Mouse (Mus musculus) lung, embryonic 14.5 days (tissue): ENCODE measurements around the gene Glis3. TPM values are rescaled to one million over a fixed set of nuclear protein-coding genes. Genes with fewer than 3 reads are reported as not detected.

Experiments used
- ATAC-seq: fragments of 200-750 bp; cut with Nextera tagmentation; 2 replicates; pipeline ENCODE4 v1.8.0; 2017; ENCODE audit warnings: mild to moderate bottlenecking, moderate TSS enrichment, moderate library complexity; ENCODE audit not compliant: insufficient read depth
- DNase-seq: peaks from one replicate; pipeline ENCODE4 v3.0.0-alpha.2; 2015
- H3K27ac ChIP-seq: fragments of 300-500 bp; sonication (generic); 2 replicates; pipeline ENCODE4 v1.5.1; 2014; ENCODE audit warnings: low read depth, mild to moderate bottlenecking, moderate library complexity
- H3K27me3 ChIP-seq: fragments of 300-500 bp; sonication (generic); 2 replicates; pipeline ENCODE4 v1.6.1; 2014; ENCODE audit warnings: low read length, control low read depth; ENCODE audit not compliant: insufficient read depth
- H3K36me3 ChIP-seq: fragments of 300-500 bp; sonication (generic); 2 replicates; pipeline ENCODE4 v1.6.1; 2014; ENCODE audit warnings: control low read depth; ENCODE audit not compliant: insufficient read depth
- H3K4me1 ChIP-seq: fragments of 300-500 bp; sonication (generic); 2 replicates; pipeline ENCODE4 v1.6.1; 2014; ENCODE audit warnings: antibody characterized with exemption, control low read depth; ENCODE audit not compliant: insufficient read depth
- H3K4me2 ChIP-seq: fragments of 300-500 bp; sonication (generic); 2 replicates; pipeline ENCODE4 v1.6.1; 2014; ENCODE audit warnings: mild to moderate bottlenecking
- H3K4me3 ChIP-seq: fragments of 300-500 bp; sonication (generic); 2 replicates; pipeline ENCODE4 v1.5.1; 2014; ENCODE audit warnings: low read depth, low read length
- H3K9ac ChIP-seq: fragments of 300-500 bp; sonication (generic); 2 replicates; pipeline ENCODE4 v1.6.1; 2014
- H3K9me3 ChIP-seq: fragments of 300-500 bp; sonication (generic); 2 replicates; pipeline ENCODE4 v1.6.1; 2016; ENCODE audit warnings: low read depth, low read length, control low read depth
- CTCF ChIP-seq: IDR thresholded peaks from 2 replicates; pipeline ENCODE4 v1.5.1; 2016; ENCODE audit warnings: antibody characterized with exemption, low read depth
- WGBS: fragments of 180-500 bp; shearing (Covaris S2); extraction: QIAGEN DNeasy Blood & Tissue Kit; methylation state at CpG from one replicate; pipeline ENCODE4 v1.1.7; 2014; 5-methylcytosine and 5-hydroxymethylcytosine counted together
- polyA plus RNA-seq: library from polyadenylated mRNA; unstranded; fragments of >200 nt; fragmentation: Nextera tagmentation; extraction: Ambion mirVana; gene quantifications from 2 replicates; pipeline ENCODE4 v1.2.1, GENCODE M21; 2014

The Glis3 gene
- polyA plus RNA-seq, 1 experiment from 2014 or later, result 4.7 TPM

GRCm38 (mm10) chr19:28617736-28618135 is 62.1 kb downstream of the Glis3 start:
- H3K9ac ChIP-seq, result no peak overlapping the region
- H3K27ac ChIP-seq, result no peak overlapping the region
- H3K9me3 ChIP-seq, result no peaks in the 10 kb centered on the region
- no peak overlapping the region for H3K4me2 ChIP-seq
- ATAC-seq (no peak), DNase-seq (no peak)
- H3K27me3 ChIP-seq, result no peaks in the 10 kb centered on the region
- 83% methylated on average over 7 of the region's 7 CpGs for WGBS
- no peaks in the 10 kb centered on the region for H3K4me1 ChIP-seq
- TF ChIP-seq CTCF, result no peak
- no peaks in the 10 kb centered on the region for H3K36me3 ChIP-seq
- H3K4me3 ChIP-seq, result no peak overlapping the region

GRCm38 (mm10) chr19:28617191-28617590 is 62.7 kb downstream of the Glis3 start:
- H3K4me3 ChIP-seq, result no peak overlapping the region
- H3K9ac ChIP-seq, result no peak overlapping the region
- no peak for DNase-seq
- no peaks in the 10 kb centered on the region for H3K9me3 ChIP-seq
- no peak overlapping the region for H3K4me2 ChIP-seq
- no peaks in the 10 kb centered on the region for H3K4me1 ChIP-seq
- no peak for ATAC-seq
- no peaks in the 10 kb centered on the region for H3K36me3 ChIP-seq
- TF ChIP-seq CTCF, result no peak
- no peaks in the 10 kb centered on the region for H3K27me3 ChIP-seq
- H3K27ac ChIP-seq, result no peak overlapping the region
- WGBS, result 91% methylated on average over 8 of the region's 8 CpGs

DNA sequence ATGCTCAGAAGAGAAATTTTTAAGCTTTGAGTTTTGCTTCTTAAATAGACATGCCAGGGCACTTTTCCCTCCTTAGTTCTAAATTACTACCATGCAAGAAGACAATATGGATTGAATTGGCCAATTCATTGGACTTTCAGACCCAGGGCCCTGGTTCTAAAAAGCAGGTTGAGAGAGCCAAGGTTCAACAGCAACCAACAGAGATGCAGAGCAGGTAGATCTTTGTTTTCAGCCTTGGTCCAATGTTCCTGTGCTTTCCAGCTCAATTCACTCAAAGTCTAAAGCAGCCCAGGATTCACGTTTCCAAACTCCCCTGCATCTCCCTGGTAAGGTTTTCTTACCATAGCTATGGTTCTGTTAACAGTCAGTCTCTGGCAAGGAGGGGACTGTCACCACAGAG is 63.4 kb downstream of the Glis3 start:
- H3K27ac ChIP-seq, result no peak overlapping the region
- H3K27me3 ChIP-seq, result no peaks in the 10 kb centered on the region

GRCm38 (mm10) chr19:28612249-28612648 is 67.6 kb downstream of the Glis3 start:
- no peaks in the 10 kb centered on the region for H3K9me3 ChIP-seq
- H3K4me3 ChIP-seq, result no peak overlapping the region
- no peak overlapping the region for H3K4me2 ChIP-seq
- H3K4me1 ChIP-seq, result no peaks in the 10 kb centered on the region
- no peak overlapping the region for H3K9ac ChIP-seq
- WGBS, result 79% methylated on average over 10 of the region's 10 CpGs
- ATAC-seq (no peak), DNase-seq (no peak)
- no peak overlapping the region for H3K27ac ChIP-seq
- H3K27me3 ChIP-seq, result no peaks in the 10 kb centered on the region
- TF ChIP-seq CTCF, result no peak
- no peaks in the 10 kb centered on the region for H3K36me3 ChIP-seq

More for the DNA sequence above, 63.4 kb downstream of the Glis3 start:
- H3K4me2 ChIP-seq, result no peak overlapping the region
- TF ChIP-seq CTCF, result no peak
- DNase-seq (no peak), ATAC-seq (no peak)
- H3K4me3 ChIP-seq, result no peak overlapping the region
- WGBS, result 73% methylated on average over 1 of the region's 1 CpGs
- no peaks in the 10 kb centered on the region for H3K4me1 ChIP-seq
- no peak overlapping the region for H3K9ac ChIP-seq
- no peaks in the 10 kb centered on the region for H3K9me3 ChIP-seq
- H3K36me3 ChIP-seq, result no peaks in the 10 kb centered on the region

DNA sequence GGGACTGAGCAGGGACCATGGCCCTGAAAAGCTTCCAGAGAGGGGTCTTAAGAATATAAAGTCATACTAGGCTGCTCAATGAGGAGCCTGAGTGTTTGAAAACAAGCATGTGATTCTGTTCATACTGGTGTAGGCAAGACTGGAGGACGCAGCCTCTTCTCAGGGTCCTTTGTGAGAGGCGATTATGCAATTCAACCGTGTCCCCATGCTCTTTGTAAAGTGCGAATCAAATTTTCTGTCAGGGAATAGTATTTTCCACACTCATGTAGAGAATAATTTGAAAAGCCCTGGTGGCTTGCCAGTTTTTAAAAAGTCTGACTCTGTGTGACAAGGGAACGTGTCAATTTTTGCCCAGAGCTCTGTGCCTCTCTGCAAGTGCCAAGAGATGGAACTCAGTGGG is 71.1 kb downstream of the Glis3 start:
- no peak overlapping the region for H3K4me2 ChIP-seq
- DNase-seq (peak; percentile 56), ATAC-seq (no peak)
- no peaks in the 10 kb centered on the region for H3K4me1 ChIP-seq
- no peak overlapping the region for H3K4me3 ChIP-seq
- H3K9me3 ChIP-seq, result no peaks in the 10 kb centered on the region
- no peak overlapping the region for H3K9ac ChIP-seq
- H3K27me3 ChIP-seq, result no peaks in the 10 kb centered on the region
- peak overlapping the region; percentile 44; the same call in 1 of the 2 replicates for H3K27ac ChIP-seq
- WGBS, result 49% methylated on average over 5 of the region's 5 CpGs
- no peak for TF ChIP-seq CTCF
- no peaks in the 10 kb centered on the region for H3K36me3 ChIP-seq

DNA sequence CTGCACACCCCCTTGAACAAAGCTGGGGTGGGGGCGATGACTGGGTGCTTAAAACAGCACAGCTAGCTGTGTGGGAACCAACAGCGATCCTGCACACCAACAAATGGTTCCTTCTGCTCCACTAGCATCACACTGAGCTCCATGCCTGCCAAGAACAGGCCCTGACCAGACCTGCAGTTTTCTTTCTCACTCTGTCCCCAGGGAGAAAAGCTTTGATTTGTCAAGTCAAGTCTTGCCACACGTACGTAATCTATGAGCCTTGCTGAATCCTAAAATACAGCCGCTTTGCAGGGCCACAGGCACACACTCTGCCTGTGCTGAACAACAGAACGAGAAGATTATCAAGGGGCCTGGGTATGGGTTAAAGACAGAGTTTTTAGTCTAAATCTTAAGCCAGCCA is 71.6 kb downstream of the Glis3 start:
- ATAC-seq, result peak; percentile 56; the same call in 1 of the 2 replicates

GRCm38 (mm10) chr19:28600866-28601265 is 79.0 kb downstream of the Glis3 start:
- H3K9ac ChIP-seq, result no peak overlapping the region
- TF ChIP-seq CTCF, result no peak
- no peaks in the 10 kb centered on the region for H3K27me3 ChIP-seq
- no peaks in the 10 kb centered on the region for H3K36me3 ChIP-seq
- no peaks in the 10 kb centered on the region for H3K9me3 ChIP-seq
- no peaks in the 10 kb centered on the region for H3K4me1 ChIP-seq
- ATAC-seq, result no peak
- no peak for DNase-seq
- WGBS, result 69% methylated on average over 4 of the region's 4 CpGs
- no peak overlapping the region for H3K27ac ChIP-seq
- no peak overlapping the region for H3K4me3 ChIP-seq
- no peak overlapping the region for H3K4me2 ChIP-seq

More for the DNA sequence above, 71.6 kb downstream of the Glis3 start:
- no peaks in the 10 kb centered on the region for H3K4me1 ChIP-seq
- no peaks in the 10 kb centered on the region for H3K27me3 ChIP-seq
- no peak overlapping the region for H3K4me3 ChIP-seq
- no peak overlapping the region for H3K9ac ChIP-seq
- 53% methylated on average over 6 of the region's 6 CpGs for WGBS
- H3K9me3 ChIP-seq, result no peaks in the 10 kb centered on the region
- no peaks in the 10 kb centered on the region for H3K36me3 ChIP-seq
- DNase-seq, result peak; percentile 48
- TF ChIP-seq CTCF, result no peak
- no peak overlapping the region for H3K4me2 ChIP-seq
- H3K27ac ChIP-seq, result peak overlapping the region; percentile 44; the same call in 1 of the 2 replicates

GRCm38 (mm10) chr19:28594215-28594614 is 85.7 kb downstream of the Glis3 start:
- H3K36me3 ChIP-seq, result no peaks in the 10 kb centered on the region
- 9% methylated on average over 4 of the region's 4 CpGs for WGBS
- H3K27ac ChIP-seq, result no peak overlapping the region
- no peak for TF ChIP-seq CTCF
- ATAC-seq (peak; percentile 69; the same call in 1 of the 2 replicates), DNase-seq (peak; percentile 44)
- H3K9me3 ChIP-seq, result no peaks in the 10 kb centered on the region
- H3K4me1 ChIP-seq, result no peaks in the 10 kb centered on the region; the same call in 1 of the 2 replicates
- no peaks in the 10 kb centered on the region for H3K27me3 ChIP-seq
- H3K4me2 ChIP-seq, result peak overlapping the region; percentile 31; the same call in 1 of the 2 replicates
- no peak overlapping the region for H3K9ac ChIP-seq
- H3K4me3 ChIP-seq, result no peak overlapping the region
